Mouse (Mus musculus): ENCODE results near the gene Abhd5. TPM values are rescaled to one million over a fixed set of nuclear protein-coding genes. Genes with fewer than 3 reads are reported as not detected.

Gene Abhd5
- polyA plus RNA-seq, 1 experiment: 296 TPM

- H3K27ac ChIP-seq (ENCODE audit: control insufficient read depth, insufficient read depth, low read depth, low read length): no peak overlapping the region
- no peak for TF ChIP-seq POLR2A (IDR thresholded peaks at IDR 0.05; ENCODE audit: control insufficient read depth, low read depth, low read length)
- TF ChIP-seq CTCF (IDR thresholded peaks at IDR 0.05; ENCODE audit: control insufficient read depth, insufficient read depth, insufficient replicate concordance, low read depth, low read length): no peak
These were observed 14.7 kb upstream of the Abhd5 start for GRCm38 (mm10) chr9:122336677-122337076.

GRCm38 (mm10) chr9:122337510-122337931 is 13.9 kb upstream of the Abhd5 start:
- H3K36me3 ChIP-seq (ENCODE audit: control insufficient read depth, insufficient read depth, low read length): no peaks in the 10 kb centered on the region
- no peak overlapping the region for H3K4me3 ChIP-seq (ENCODE audit: control insufficient read depth, low read depth, low read length)
- H3K27me3 ChIP-seq (ENCODE audit: control insufficient read depth, insufficient read depth, low read length): no peaks in the 10 kb centered on the region
- H3K4me1 ChIP-seq (ENCODE audit: control insufficient read depth, insufficient read depth, low read length): no peaks in the 10 kb centered on the region
- no peak overlapping the region for H3K27ac ChIP-seq (ENCODE audit: control insufficient read depth, insufficient read depth, low read depth, low read length)
- TF ChIP-seq POLR2A (IDR thresholded peaks at IDR 0.05; ENCODE audit: control insufficient read depth, low read depth, low read length): no peak
- TF ChIP-seq CTCF (IDR thresholded peaks at IDR 0.05; ENCODE audit: control insufficient read depth, insufficient read depth, insufficient replicate concordance, low read depth, low read length): no peak

More at GRCm38 (mm10) chr9:122336677-122337076, 14.7 kb upstream of the Abhd5 start:
- Histone ChIP-seq H3K27me3 (ENCODE audit: control insufficient read depth, insufficient read depth, low read length) (no peaks in the 10 kb centered on the region), H3K4me1 (ENCODE audit: control insufficient read depth, insufficient read depth, low read length) (no peaks in the 10 kb centered on the region), H3K36me3 (ENCODE audit: control insufficient read depth, insufficient read depth, low read length) (no peaks in the 10 kb centered on the region), H3K4me3 (ENCODE audit: control insufficient read depth, low read depth, low read length) (no peak overlapping the region)

GRCm38 (mm10) chr9:122339972-122340371 is 11.4 kb upstream of the Abhd5 start:
- Histone ChIP-seq H3K36me3 (ENCODE audit: control insufficient read depth, insufficient read depth, low read length) (no peaks in the 10 kb centered on the region), H3K27me3 (ENCODE audit: control insufficient read depth, insufficient read depth, low read length) (no peaks in the 10 kb centered on the region), H3K27ac (ENCODE audit: control insufficient read depth, insufficient read depth, low read depth, low read length) (no peak overlapping the region), H3K4me3 (ENCODE audit: control insufficient read depth, low read depth, low read length) (no peak overlapping the region), H3K4me1 (ENCODE audit: control insufficient read depth, insufficient read depth, low read length) (no peaks in the 10 kb centered on the region)
- TF ChIP-seq POLR2A (IDR thresholded peaks at IDR 0.05; ENCODE audit: control insufficient read depth, low read depth, low read length) (no peak), CTCF (IDR thresholded peaks at IDR 0.05; ENCODE audit: control insufficient read depth, insufficient read depth, insufficient replicate concordance, low read depth, low read length) (no peak)

- no peaks in the 10 kb centered on the region for H3K36me3 ChIP-seq (ENCODE audit: control insufficient read depth, insufficient read depth, low read length)
- H3K27ac ChIP-seq (ENCODE audit: control insufficient read depth, insufficient read depth, low read depth, low read length): no peak overlapping the region
- H3K4me1 ChIP-seq (ENCODE audit: control insufficient read depth, insufficient read depth, low read length): no peaks in the 10 kb centered on the region
- H3K27me3 ChIP-seq (ENCODE audit: control insufficient read depth, insufficient read depth, low read length): no peaks in the 10 kb centered on the region
- no peak overlapping the region for H3K4me3 ChIP-seq (ENCODE audit: control insufficient read depth, low read depth, low read length)
- TF ChIP-seq POLR2A (IDR thresholded peaks at IDR 0.05; ENCODE audit: control insufficient read depth, low read depth, low read length) (no peak), CTCF (IDR thresholded peaks at IDR 0.05; ENCODE audit: control insufficient read depth, insufficient read depth, insufficient replicate concordance, low read depth, low read length) (no peak)
These were observed 8.0 kb upstream of the Abhd5 start for GRCm38 (mm10) chr9:122343399-122343798.

- H3K4me3 ChIP-seq (ENCODE audit: control insufficient read depth, low read depth, low read length): no peak overlapping the region
- H3K27ac ChIP-seq (ENCODE audit: control insufficient read depth, insufficient read depth, low read depth, low read length): no peak overlapping the region
- H3K4me1 ChIP-seq (ENCODE audit: control insufficient read depth, insufficient read depth, low read length): no peaks in the 10 kb centered on the region
- TF ChIP-seq CTCF (IDR thresholded peaks at IDR 0.05; ENCODE audit: control insufficient read depth, insufficient read depth, insufficient replicate concordance, low read depth, low read length) (no peak), POLR2A (IDR thresholded peaks at IDR 0.05; ENCODE audit: control insufficient read depth, low read depth, low read length) (no peak)
- H3K36me3 ChIP-seq (ENCODE audit: control insufficient read depth, insufficient read depth, low read length): no peaks in the 10 kb centered on the region
- H3K27me3 ChIP-seq (ENCODE audit: control insufficient read depth, insufficient read depth, low read length): no peaks in the 10 kb centered on the region
These were observed 6.8 kb upstream of the Abhd5 start for GRCm38 (mm10) chr9:122344560-122344959.

GRCm38 (mm10) chr9:122345291-122345690 is 6.1 kb upstream of the Abhd5 start:
- H3K27me3 ChIP-seq (ENCODE audit: control insufficient read depth, insufficient read depth, low read length): no peaks in the 10 kb centered on the region
- TF ChIP-seq CTCF (IDR thresholded peaks at IDR 0.05; ENCODE audit: control insufficient read depth, insufficient read depth, insufficient replicate concordance, low read depth, low read length) (no peak), POLR2A (IDR thresholded peaks at IDR 0.05; ENCODE audit: control insufficient read depth, low read depth, low read length) (no peak)
- H3K4me1 ChIP-seq (ENCODE audit: control insufficient read depth, insufficient read depth, low read length): no peaks in the 10 kb centered on the region
- H3K4me3 ChIP-seq (ENCODE audit: control insufficient read depth, low read depth, low read length): no peak overlapping the region
- no peaks in the 10 kb centered on the region for H3K36me3 ChIP-seq (ENCODE audit: control insufficient read depth, insufficient read depth, low read length)
- H3K27ac ChIP-seq (ENCODE audit: control insufficient read depth, insufficient read depth, low read depth, low read length): no peak overlapping the region

- H3K36me3 ChIP-seq (ENCODE audit: control insufficient read depth, insufficient read depth, low read length): no peaks in the 10 kb centered on the region
- TF ChIP-seq POLR2A (IDR thresholded peaks at IDR 0.05; ENCODE audit: control insufficient read depth, low read depth, low read length) (no peak), CTCF (IDR thresholded peaks at IDR 0.05; ENCODE audit: control insufficient read depth, insufficient read depth, insufficient replicate concordance, low read depth, low read length) (no peak)
- H3K4me3 ChIP-seq (ENCODE audit: control insufficient read depth, low read depth, low read length): no peak overlapping the region
- H3K27me3 ChIP-seq (ENCODE audit: control insufficient read depth, insufficient read depth, low read length): no peaks in the 10 kb centered on the region
- no peak overlapping the region for H3K27ac ChIP-seq (ENCODE audit: control insufficient read depth, insufficient read depth, low read depth, low read length)
- H3K4me1 ChIP-seq (ENCODE audit: control insufficient read depth, insufficient read depth, low read length): no peaks in the 10 kb centered on the region
These were observed 5.3 kb upstream of the Abhd5 start for GRCm38 (mm10) chr9:122346059-122346458.

GRCm38 (mm10) chr9:122347882-122348281 is 3.5 kb upstream of the Abhd5 start:
- H3K27me3 ChIP-seq (ENCODE audit: control insufficient read depth, insufficient read depth, low read length): no peaks in the 10 kb centered on the region
- no peak overlapping the region for H3K4me3 ChIP-seq (ENCODE audit: control insufficient read depth, low read depth, low read length)
- peaks cover 2% of the 10 kb centered on the region for H3K4me1 ChIP-seq (ENCODE audit: control insufficient read depth, insufficient read depth, low read length)
- TF ChIP-seq CTCF (IDR thresholded peaks at IDR 0.05; ENCODE audit: control insufficient read depth, insufficient read depth, insufficient replicate concordance, low read depth, low read length) (no peak), POLR2A (IDR thresholded peaks at IDR 0.05; ENCODE audit: control insufficient read depth, low read depth, low read length) (no peak)
- no peaks in the 10 kb centered on the region for H3K36me3 ChIP-seq (ENCODE audit: control insufficient read depth, insufficient read depth, low read length)
- H3K27ac ChIP-seq (ENCODE audit: control insufficient read depth, insufficient read depth, low read depth, low read length): no peak overlapping the region
